ENCODE assay signal across 9 mouse cellular contexts in genomic region chr16:11738341-11738740, GRCm38 (mm10).
DNase-seq lines count a peak whose midpoint lies in the region; ATAC-seq and TF ChIP-seq lines count a peak whose summit lies in the region.
"Had no signal": no experiment of that assay in that cellular context is flagged by ENCODE, and none has a peak within 500 bp of the region (broad histone marks: within the 10 kb centered on the region; RNA-seq: fewer than 3 reads in every experiment).

No protein-coding gene starts in this region.

- H3K9me3 ChIP-seq in liver, embryonic 12.5 days (replicated peaks): no peaks in the 10 kb centered on the region
- H3K9me3 ChIP-seq: heart, embryonic 10.5 days; liver, embryonic 15.5 days had no signal

- no peak overlapping the region for H3K4me2 ChIP-seq in liver, embryonic 12.5 days
- no peak overlapping the region for H3K4me2 ChIP-seq in myocyte (ENCODE audit: low read depth)
- H3K4me2 ChIP-seq: liver, embryonic 15.5 days had no signal

- no peaks in the 10 kb centered on the region for H3K36me3 ChIP-seq in liver, embryonic 12.5 days
- no peaks in the 10 kb centered on the region for H3K36me3 ChIP-seq in myocyte (ENCODE audit: control insufficient read depth, insufficient read depth)
- H3K36me3 ChIP-seq: heart, embryonic 10.5 days; liver, embryonic 15.5 days had no signal

- H3K9ac ChIP-seq in liver, embryonic 12.5 days: no peak overlapping the region
- H3K9ac ChIP-seq: liver, embryonic 15.5 days had no signal

- intact Hi-C loops in left cerebral cortex, postnatal 25 days (cut with DNase I): no loop called here

- WGBS in liver, embryonic 12.5 days (ENCODE audit: insufficient replicate concordance): 42% methylated on average over 7 of the region's 7 CpGs

- no peaks in the 10 kb centered on the region for H3K27me3 ChIP-seq in liver, embryonic 12.5 days (replicated peaks)
- no peaks in the 10 kb centered on the region for H3K27me3 ChIP-seq in myocyte (ENCODE audit: control insufficient read depth, insufficient read depth, insufficient read length)
- H3K27me3 ChIP-seq: liver, embryonic 15.5 days had no signal

- DNase-seq in liver (peak; percentile 18), R1 (ENCODE audit: low read depth, low spot score) (peak; percentile 53)
- DNase-seq in embryo, embryonic 9.5 days (ENCODE audit: extremely low spot score): peak; percentile 45
- no peak for DNase-seq in cerebellum, adult 9-10 months
- no peak for DNase-seq in left cerebral cortex, postnatal 25 days (ENCODE audit: low spot score in 2 of 2)

- ATAC-seq in liver, embryonic 12.5 days: no peak

- H3K27ac ChIP-seq in liver, embryonic 12.5 days: no peak overlapping the region
- H3K27ac ChIP-seq: heart, embryonic 10.5 days; liver, embryonic 15.5 days had no signal

- H3ac ChIP-seq in myocyte (ENCODE audit: control insufficient read depth, insufficient read length): no peak overlapping the region

- no peak for TF ChIP-seq POLR2A in myocyte (IDR thresholded peaks at IDR 0.05; ENCODE audit: insufficient read length, low read depth)

- no peaks in the 10 kb centered on the region for H3K79me2 ChIP-seq in myocyte (ENCODE audit: control insufficient read depth, insufficient read depth)

- no peaks in the 10 kb centered on the region for H3K4me1 ChIP-seq in liver, embryonic 12.5 days
- H3K4me1 ChIP-seq: heart, embryonic 10.5 days; liver, embryonic 15.5 days had no signal

- no peak overlapping the region for H3K4me3 ChIP-seq in liver, embryonic 12.5 days
- no peak overlapping the region for H3K4me3 ChIP-seq in myocyte
- H3K4me3 ChIP-seq: heart, embryonic 10.5 days; liver, embryonic 15.5 days had no signal

TF ChIP-seq in myocyte, 11 proteins besides CTCF, POLR2A, EP300 and RAD21:
- TF ChIP-seq MYOG (IDR thresholded peaks at IDR 0.05; ENCODE audit: control insufficient read depth in 1 of 3, insufficient read depth in 1 of 3, insufficient read length in 2 of 3, low read depth in 2 of 3): no peak
- peak; percentile 91 for TF ChIP-seq REST (IDR thresholded peaks at IDR 0.05; ENCODE audit: insufficient read depth, insufficient read length)
TF ChIP-seq in myocyte: peak in this region for 1.

Comparison
In these comparisons a context has a peak if more than half of its experiments do, and no peak if none do; other contexts are left out.
1. DNase-seq: peak in liver (single experiment), R1 (single experiment) and embryo, embryonic 9.5 days (single experiment); none in cerebellum, adult 9-10 months (single experiment) and left cerebral cortex, postnatal 25 days (0 of 2).